Mouse (Mus musculus) ovary, postnatal 10 days (tissue): ENCODE measurements at regions not wholly inside any gene's neighbourhood (a gene's known extent, or its start where the extent isn't known, plus 50 kb on each side); places are given as distances from the start of the nearest gene placed in this dataset.
A peak's percentile ranks its signal among the peaks of the same experiment; 100 is the strongest.
"Not testable (repeated sequence)": the region's sequence is repeated elsewhere in the genome, so short reads cannot be mapped to it uniquely, and the experiment has no call there.

Experiments used
- DNase-seq: peaks from one replicate; pipeline ENCODE4 v3.0.0; 2022; ENCODE audit warnings: low spot score

DNA sequence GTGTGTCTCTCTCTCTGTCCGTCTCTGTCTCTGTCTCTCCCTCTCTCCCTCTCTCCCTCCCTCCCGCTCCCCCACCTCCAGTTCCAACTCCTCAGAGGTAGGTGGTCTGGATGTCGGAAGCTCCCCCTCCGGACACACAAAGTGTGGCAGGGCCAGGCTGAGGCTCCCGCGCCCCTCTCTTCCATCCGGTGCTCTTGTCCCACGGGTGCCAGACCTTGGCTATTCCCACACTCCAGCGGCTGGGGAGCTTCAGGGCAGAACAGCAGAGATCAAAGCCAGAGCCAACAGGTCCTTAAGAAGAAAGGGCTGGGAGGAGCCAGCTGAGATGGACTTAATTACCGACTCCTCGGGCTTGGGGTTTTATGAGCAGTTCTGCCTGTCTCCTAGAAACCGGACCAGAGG lies 101.1 kb upstream of the Med13l start:
- peak; percentile 18 for DNase-seq

DNA sequence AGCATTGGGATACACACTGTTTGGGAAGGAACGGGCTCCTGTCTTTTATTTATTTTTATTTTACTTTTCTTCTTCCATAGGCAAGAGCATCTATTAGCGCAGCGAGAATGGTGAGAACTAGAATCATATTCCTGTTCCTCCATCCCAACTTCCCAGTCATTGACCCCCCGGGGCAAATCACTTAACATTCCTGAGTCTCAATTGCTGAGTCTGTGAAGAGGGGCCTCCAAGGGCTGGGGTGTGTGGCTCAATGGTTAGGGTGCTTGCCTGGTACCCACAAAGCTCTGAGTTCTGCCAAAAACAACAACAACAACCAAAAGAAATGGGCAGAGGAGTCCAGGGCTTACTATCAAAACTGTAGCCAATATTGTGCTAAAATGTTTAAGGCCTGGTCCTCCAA lies 98.5 kb upstream of the Med13l start:
- DNase-seq: no peak

GRCm38 (mm10) chr5:118464931-118465801 lies 95.3 kb upstream of the Med13l start:
- peak; percentile 43 for DNase-seq

DNA sequence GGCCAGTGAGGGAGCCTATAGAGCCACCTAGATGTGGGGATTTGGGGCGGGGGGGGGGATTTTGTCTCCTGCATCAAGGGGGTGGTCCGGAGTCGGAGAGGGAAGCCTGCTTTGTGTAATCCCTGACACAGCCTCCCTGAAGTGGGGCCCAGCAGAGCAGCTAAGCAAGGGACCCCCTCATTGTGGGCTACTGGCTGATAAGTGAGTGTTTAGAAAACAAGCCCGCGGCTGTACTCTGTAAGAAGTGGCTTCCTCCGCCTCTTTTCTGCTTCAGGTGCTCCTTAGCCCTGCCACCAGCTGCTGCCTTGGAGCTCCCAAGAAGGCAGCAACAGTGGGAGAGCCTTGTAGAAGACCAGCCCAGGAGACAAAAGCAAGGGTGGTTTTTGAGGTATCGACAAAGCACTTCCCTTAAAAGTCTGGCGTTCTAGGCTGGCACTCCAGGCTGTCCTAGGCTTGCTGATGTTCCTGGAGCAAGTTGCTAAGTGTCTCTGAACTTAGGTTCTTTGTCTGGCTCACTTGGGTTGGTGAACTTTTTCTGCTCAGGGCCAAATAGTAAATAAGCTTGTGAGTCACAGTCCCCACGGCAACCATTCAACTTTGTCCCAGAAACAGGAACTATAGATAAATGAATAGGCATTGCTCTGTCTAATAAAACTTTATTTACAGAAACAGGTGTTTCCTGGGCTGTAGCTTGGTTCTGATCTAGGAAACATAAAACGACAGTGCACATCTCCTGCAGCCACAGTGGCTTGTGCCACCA lies 94.3 kb upstream of the Med13l start:
- no peak for DNase-seq

- no peak for DNase-seq
These were observed 91.7 kb upstream of the Med13l start for GRCm38 (mm10) chr5:118468739-118469138.

DNA sequence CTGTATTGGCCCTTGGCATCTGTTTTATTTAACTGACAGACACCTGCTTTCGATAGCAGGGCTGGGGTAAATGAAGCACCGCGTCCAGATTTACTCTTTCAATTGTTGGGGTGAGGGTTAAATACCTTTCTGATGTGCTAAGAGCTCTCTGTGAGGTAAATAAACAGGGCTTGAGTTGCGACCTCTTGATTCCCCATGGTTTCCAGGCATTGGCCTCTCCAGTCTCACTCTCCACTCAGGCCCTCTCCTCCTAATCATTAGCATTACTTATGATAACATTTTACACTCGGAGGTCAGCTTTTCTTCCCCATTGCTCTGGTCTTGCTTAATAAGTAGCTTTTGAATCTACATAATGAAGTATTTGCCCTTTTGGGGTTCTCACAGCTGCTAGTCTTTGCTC lies 88.9 kb upstream of the Med13l start:
- DNase-seq: no peak

GRCm38 (mm10) chr5:118472291-118472690 lies 88.2 kb upstream of the Med13l start:
- no peak for DNase-seq

- DNase-seq: no peak
These were observed 87.2 kb upstream of the Med13l start for GRCm38 (mm10) chr5:118473128-118473730.

DNA sequence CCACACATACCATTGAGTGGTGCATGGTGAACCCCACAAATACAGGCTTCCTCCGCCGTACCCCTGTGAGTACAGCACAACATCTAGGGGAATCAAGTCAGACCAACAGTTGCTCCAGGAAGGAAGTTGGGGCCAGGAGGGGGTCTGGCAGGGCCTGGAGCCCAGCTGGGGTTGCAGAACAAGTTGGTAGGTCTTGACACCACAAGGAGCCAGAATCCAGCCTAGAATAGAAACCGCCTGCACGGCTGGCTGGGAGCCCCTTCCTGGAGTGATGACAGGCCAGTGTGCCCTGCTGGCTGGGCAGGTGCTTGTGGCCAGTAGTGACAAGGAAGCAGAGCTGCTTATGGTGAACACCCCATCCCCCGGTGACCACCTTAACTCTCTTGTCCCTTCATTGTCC lies 83.9 kb upstream of the Med13l start:
- no peak for DNase-seq

DNA sequence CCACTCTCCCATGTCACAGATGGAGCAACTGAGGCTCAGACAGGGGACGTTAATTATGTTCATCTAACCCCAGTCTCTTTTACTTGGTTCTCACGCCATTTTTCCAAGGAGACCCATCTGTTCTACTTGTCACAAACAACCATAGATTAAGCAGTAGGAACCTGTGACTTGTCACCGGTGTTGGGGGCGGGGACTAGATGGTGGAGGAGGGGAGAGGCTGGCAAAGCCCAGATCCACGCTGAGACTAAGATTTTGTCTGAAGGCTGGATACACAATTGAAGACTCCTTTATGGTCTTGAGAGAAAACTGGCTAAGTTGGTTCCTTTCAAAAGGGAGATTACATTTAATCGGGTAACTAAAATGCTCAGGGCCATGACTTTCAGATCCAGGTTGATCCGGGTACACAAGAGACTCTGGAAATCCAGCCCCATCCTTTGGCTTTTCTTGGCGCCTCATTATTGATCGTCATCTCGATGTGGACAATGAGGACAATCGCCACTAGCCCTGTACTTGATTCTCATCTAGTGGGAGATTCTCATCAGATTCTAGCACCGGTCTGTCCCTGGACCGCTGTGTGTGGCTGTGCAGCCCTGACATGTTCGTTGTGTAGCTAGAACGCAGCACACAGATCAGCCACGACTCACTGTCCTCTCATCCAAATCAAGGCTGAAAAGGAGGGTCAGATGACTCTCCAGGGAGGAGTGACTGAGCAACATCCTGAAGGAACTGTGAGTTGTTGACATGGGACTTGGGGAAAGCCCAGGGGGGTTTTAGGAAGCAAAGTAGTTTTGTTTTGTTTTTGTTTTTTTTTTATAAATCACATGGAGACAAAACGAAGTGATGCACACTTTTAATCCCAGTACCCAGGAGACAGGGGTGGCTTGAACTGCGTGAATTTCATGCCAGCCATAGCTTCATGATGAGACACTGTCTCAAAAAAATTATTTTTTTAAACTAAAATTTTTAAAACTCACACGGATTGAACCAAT lies 83.1 kb upstream of the Med13l start:
- DNase-seq: no peak

- no peak for DNase-seq
These were observed 82.2 kb upstream of the Med13l start for GRCm38 (mm10) chr5:118478120-118478768.

GRCm38 (mm10) chr5:118480000-118480399 lies 80.5 kb upstream of the Med13l start:
- DNase-seq: no peak

- DNase-seq: no peak
These were observed 79.3 kb upstream of the Med13l start for GRCm38 (mm10) chr5:118480965-118481793.

- no peak for DNase-seq
These were observed 78.8 kb upstream of the Med13l start for GRCm38 (mm10) chr5:118481794-118482049.

GRCm38 (mm10) chr5:118482598-118482997 lies 77.9 kb upstream of the Med13l start:
- DNase-seq: no peak

GRCm38 (mm10) chr5:118483001-118483400 lies 77.5 kb upstream of the Med13l start:
- no peak for DNase-seq

- no peak for DNase-seq
These were observed 76.9 kb upstream of the Med13l start for GRCm38 (mm10) chr5:118483532-118483931.

DNA sequence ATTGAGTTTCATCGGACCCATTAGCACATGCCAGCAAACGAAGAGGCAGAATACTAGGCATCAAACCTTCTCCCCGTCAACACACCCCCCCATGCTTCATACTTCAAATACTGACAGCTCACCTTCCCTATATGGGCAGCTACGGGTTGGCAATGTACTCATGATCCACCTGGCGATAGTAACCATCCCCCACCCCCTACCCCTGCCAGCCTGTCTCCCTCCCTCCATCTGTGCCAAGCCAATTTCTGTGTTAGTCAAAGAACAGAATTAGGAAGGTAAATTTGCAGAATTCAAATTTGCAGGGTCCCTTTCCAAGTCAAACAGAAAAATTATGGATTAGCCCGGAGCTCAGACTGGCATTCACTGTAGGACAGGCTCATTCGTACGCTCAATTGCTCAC lies 75.3 kb upstream of the Med13l start:
- no peak for DNase-seq

- DNase-seq: not testable (repeated sequence)
These were observed 68.0 kb upstream of the Med13l start for GRCm38 (mm10) chr5:118492522-118492921.

GRCm38 (mm10) chr5:118494649-118495477 lies 65.6 kb upstream of the Med13l start:
- no peak for DNase-seq
